Mouse (Mus musculus): ENCODE data around the gene Src.
"Not testable (repeated sequence)": the region's sequence is repeated elsewhere in the genome, so short reads cannot be mapped to it uniquely, and the experiment has no call there.

Gene Src

GRCm38 (mm10) chr2:157418206-157418605 lies at the start of gene Src:
Src (plus strand) TSS chr2:157418444.
- no peak for DNase-seq

DNA sequence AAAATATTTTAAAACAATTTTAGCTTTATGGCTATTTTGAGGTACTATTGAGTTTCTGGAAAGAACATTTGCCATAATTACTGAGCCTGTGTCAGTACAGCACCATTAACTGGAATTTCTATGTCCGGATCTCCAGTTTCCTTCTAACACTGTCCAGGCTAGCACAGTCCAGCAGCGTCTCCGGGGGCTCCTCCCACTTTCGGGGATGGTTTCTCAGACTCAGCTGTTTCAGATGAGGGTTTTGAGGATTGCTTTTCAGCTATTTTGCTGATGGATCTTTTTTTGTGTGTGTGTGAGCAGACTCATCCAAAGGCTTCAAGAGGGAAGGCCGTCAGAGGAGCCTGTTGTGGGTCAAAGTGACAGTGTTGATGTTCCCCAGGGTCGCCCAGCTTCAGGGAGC lies 46.5 kb upstream of the Src start:
- DNase-seq, result no peak

DNA sequence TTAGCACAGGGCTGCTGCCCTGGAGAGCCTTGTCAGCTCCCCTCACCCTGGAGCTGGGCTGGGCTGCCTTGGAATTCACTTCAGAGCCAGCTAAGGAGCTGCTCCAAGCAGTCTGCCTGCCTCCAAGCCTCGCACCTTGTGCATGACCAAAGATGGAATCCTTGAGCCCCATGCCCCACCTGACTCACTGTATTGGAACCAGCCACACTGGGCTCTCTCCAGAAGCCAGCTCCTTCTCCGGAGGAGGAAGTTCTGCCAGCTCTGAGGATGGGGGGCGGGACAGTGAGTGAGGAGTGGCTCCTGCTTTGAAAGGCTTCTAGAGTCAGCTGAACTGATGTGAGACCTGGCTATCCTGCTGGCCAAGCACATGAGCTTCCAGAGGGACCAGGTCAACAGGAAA lies 44.6 kb upstream of the Src start:
- DNase-seq, result no peak

DNA sequence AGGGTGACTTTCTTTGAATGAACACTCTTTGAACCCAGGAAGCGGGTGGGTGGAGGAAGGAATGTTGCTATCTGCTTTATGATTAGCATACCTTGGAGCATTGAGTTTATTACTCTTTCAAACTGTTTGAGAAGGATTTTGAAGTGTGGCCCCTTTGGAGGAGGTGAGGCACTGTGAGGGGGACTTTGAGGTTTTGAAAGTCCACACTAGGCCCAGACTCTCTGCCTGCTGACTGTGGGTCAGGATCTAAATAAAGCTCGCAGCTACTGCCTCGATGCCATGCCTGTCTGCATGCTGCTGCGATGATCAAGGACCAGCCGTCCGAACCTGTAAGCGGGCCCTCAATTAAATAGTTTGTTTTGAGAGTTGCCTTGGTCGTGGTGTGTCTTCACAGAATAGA lies 43.2 kb upstream of the Src start:
- no peak for DNase-seq

GRCm38 (mm10) chr2:157375794-157376757 lies 42.2 kb upstream of the Src start:
- DNase-seq, result no peak

- DNase-seq, result no peak
Observed at GRCm38 (mm10) chr2:157376995-157377394, 41.2 kb upstream of the Src start.

DNA sequence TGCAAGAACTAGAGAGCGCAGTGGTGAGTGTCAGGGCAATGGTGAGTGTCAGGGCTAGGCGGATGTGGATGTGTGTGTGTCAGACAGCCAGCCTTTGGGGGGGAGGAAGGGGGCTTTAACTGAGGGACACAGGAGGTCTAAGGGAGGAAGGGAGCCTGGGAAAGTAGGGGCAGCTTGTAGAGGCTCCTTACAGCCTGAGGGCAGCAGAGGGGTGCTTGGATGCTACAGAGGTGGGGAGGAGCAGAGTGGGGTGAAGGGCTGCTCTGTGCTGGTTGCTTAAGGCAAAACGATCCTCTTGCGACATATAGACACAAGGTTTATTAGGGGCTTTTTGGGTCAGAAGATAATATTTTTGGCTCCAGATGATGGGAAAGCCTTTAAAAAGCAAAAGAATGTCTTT lies 33.4 kb upstream of the Src start:
- no peak for DNase-seq

GRCm38 (mm10) chr2:157388901-157389590 lies 29.2 kb upstream of the Src start:
- not testable (repeated sequence) for DNase-seq

DNA sequence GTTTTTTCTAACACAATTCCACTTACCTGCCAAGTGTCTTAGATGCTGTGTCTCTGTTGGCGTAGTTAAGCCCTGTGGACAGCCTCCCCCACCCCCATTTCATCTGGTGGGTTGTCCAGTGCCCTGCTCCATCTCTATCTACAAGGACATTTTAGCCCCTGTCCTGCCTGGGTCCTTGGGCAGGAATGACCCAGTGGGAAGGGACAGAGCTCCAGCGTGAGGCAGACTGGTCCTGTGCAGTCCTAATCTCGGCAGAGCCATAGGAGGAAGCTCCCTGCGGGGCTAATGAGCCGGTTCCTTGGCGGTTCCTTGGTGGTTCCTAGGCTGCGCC lies 28.7 kb upstream of the Src start:
- no peak for DNase-seq

DNA sequence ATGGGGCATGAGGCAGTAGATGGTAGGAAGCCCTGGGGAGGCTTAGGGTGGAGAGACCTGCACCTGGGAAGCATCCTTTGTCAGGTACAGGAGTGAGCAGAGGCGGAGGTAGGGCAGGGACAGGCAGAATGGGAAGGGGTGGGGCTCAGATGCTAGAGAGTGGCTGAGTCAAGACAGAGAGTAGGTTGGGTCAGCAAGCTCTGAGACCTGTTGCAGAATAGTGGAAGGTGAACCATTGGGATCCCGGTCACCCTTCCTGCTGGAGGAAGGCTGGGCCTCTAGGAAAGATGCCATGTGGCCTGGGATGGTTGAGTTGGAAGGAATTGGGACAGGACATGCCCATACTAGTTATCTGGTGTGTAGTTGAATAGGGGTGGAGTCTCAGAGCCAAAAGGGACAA lies 25.9 kb upstream of the Src start:
- no peak for DNase-seq

DNA sequence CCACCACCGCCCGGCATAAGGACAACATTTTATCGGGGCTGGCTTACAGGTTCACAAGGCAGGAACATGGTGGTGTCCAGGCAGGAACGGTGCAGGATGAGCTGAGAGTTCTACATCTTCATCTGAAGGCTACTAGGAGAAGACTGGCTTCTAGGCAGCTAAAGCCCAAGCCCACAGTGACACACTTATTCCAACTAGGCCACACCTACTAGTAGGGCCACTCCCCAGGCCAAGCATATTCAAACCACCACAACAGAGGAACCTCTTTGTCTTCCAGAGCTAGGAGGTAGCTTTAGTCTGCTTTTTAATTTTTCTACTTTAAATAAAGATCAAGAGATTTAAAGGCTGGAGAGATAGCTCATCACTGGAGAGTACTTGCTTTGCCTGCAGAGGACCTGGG lies 24.7 kb upstream of the Src start:
- no peak for DNase-seq

DNA sequence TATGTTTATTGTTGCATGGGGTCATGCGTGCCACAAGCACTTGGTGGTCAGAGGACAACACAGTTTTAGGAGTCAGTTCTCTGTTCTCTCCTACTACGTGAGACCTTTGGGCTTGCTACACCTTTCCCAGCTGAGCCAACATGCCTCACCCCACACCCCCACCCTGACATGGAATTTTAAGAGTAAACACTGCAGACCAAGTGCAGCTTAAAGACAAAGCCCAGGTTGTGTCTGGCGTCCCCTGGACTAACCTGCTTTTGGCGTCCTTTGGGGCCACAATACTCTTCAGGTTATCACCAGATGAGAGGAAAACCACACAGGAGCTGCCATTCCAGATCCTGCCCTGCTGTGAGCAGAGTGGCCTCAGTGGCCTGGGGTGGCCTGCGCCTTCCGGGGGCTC lies 23.4 kb upstream of the Src start:
- no peak for DNase-seq

GRCm38 (mm10) chr2:157395371-157395770 lies 22.9 kb upstream of the Src start:
- peak; percentile 52 to 61 for DNase-seq

- DNase-seq, result no peak
Observed at GRCm38 (mm10) chr2:157395960-157396359, 22.3 kb upstream of the Src start.

DNA sequence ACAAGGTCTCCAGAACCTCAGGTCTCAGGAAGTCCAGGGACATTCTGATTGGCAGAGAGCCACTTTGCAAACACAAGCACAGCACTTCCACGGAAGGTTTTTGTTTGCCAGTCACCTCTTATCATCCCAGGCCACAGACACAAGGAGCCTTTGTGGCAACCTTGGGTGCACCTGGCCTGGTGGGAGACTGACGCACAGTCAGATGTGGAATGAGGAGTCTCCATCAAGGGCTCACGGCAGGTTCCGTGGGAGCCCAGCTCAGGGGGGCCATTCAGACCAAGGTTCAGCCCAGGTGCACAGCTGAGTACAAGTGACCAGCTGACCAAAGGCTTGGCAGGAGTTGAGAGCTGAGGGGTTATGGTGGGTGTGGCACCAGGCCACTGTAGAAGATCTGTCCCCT lies 20.9 kb upstream of the Src start:
- no peak for DNase-seq

DNA sequence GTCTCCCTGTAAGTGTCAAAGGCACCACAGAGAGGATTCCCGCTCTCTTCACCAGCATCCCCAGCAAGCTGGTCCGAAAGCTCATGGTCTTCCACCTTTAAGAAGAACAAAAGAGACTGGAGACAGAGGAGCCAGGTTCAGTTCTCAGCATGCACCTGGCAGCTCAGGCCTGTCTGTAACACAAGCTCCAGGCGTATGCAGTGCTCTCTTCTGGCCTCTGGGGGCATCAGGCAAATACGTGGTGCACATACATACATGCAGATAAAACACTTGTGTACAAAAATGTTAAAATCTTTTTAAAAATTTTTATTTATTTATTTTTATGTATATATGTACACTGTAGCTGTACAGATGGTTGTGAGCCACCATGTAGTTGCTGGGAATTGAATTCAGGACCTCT lies 19.7 kb upstream of the Src start:
- DNase-seq, result no peak

GRCm38 (mm10) chr2:157399797-157400196 lies 18.4 kb upstream of the Src start:
- no peak for DNase-seq

GRCm38 (mm10) chr2:157400491-157400890 lies 17.8 kb upstream of the Src start:
- no peak for DNase-seq

- DNase-seq, result no peak
Observed at GRCm38 (mm10) chr2:157401261-157401660, 17.0 kb upstream of the Src start.

- no peak for DNase-seq
Observed at GRCm38 (mm10) chr2:157407596-157407995, 10.6 kb upstream of the Src start.

- no peak for DNase-seq
Observed at GRCm38 (mm10) chr2:157409793-157410533, 8.3 kb upstream of the Src start.

- DNase-seq, result no peak
Observed at GRCm38 (mm10) chr2:157411151-157411693, 7.0 kb upstream of the Src start.

GRCm38 (mm10) chr2:157412497-157412896 lies 5.7 kb upstream of the Src start:
- no peak for DNase-seq

All from cerebellum, postnatal 14 days (tissue).